Mouse (Mus musculus) gastrocnemius, adult 2 months (tissue): ENCODE results near the gene Lipt2. TPM values are rescaled to one million over a fixed set of nuclear protein-coding genes. Genes with fewer than 3 reads are reported as not detected.
A peak's percentile ranks its signal among the peaks of the same experiment; 100 is the strongest.

Source experiments
- DNase-seq: peaks from one replicate; pipeline ENCODE4 v3.0.0; 2022
- H3K27ac ChIP-seq: fragments of 200-600 bp; 2 replicates; pipeline ENCODE4 v1.8.1; 2022; ENCODE audit warnings: mild to moderate bottlenecking
- H3K4me3 ChIP-seq: fragments of 200-600 bp; 2 replicates; pipeline ENCODE4 v1.8.1; 2022; ENCODE audit warnings: mild to moderate bottlenecking, moderate library complexity
- CTCF ChIP-seq: fragments of 200-600 bp; IDR thresholded peaks from 2 replicates; pipeline ENCODE4 v1.8.1; 2022; ENCODE audit warnings: antibody characterized with exemption, mild to moderate bottlenecking, moderate library complexity
- intact Hi-C: fragments of 180-260 bp; cut with DNase I; formaldehyde crosslinking; loops from one replicate; pipeline ENCODE4 v1.15.1; 2025
- total RNA-seq, 2 experiments: library from RNA; stranded (reverse); gene quantifications; 2 replicates each; pipeline ENCODE4 v1.2.3; 2021

Lipt2 gene
- total RNA-seq, 2 experiments from 2014 or later = 4.7 to 5.3 TPM

DNA sequence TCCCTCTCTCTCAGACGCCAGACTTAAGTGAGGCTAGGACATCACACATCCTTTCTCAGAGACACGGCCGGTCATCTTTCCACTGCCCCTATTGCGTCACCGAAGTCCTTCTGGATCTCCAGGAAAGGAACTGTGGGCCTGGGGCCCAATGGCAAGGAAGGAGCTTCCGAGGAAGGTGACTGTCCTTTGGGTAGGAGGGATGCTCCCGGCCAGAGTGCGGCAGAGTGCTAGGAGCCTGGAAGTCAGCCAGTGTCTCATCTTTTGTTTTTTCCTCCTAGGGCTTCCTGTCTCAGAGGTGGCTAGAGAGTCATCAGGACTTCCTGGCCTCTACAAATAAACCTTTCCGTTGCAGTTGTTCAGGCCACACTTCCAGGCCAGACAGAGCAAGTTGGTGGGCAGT is 22.0 kb upstream of the Lipt2 start:
- no peak for DNase-seq
- TF ChIP-seq CTCF = no peak
- Histone ChIP-seq H3K27ac (no peak overlapping the region), H3K4me3 (no peak overlapping the region)
- intact Hi-C loops = no loop called here

DNA sequence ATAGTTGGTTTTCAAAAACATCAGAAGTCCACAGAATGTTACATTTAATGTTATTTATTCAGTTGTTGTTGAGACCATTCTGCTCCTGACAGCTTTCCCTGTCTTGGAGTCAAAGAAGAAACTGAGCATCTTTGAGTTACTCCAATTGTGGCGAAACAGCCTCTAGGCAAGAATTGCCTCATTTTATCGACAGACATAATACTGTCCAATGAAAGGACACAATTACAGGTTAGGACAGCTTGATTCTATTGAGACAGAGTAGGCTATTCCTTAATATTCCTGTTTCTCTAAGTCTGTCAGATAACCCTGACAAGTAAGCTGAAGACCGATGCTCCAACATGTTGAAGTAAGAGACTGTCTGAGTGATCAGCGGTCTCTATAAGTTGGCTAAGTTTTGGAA is 21.0 kb upstream of the Lipt2 start:
- intact Hi-C loops = no loop called here
- TF ChIP-seq CTCF = no peak

DNA sequence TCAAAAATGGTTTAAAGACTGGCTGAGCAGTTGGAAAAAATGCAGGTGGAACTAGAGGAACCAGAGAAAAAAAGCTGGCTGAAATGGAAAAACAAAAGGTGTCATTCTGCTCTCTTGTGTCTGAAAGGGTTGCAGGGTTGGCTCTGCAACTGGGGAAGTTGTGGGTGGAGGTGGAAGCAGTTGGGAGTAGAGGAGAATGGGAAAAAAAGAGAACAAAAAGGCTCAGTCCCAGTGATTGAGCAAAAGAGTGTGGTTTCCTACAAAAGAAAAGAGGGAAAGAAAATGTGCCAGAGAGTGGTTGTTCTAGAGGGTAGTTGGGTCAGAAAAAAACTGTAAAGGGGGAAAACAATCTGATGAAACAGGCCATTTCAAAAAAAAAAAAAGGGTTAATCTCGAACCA is 18.5 kb upstream of the Lipt2 start:
- no peak for TF ChIP-seq CTCF
- intact Hi-C loops = no loop called here
- Histone ChIP-seq H3K4me3 (no peak overlapping the region), H3K27ac (no peak overlapping the region)
- DNase-seq = no peak

More for the DNA sequence above, 21.0 kb upstream of the Lipt2 start:
- no peak for DNase-seq
- H3K27ac ChIP-seq = no peak overlapping the region
- H3K4me3 ChIP-seq = no peak overlapping the region

DNA sequence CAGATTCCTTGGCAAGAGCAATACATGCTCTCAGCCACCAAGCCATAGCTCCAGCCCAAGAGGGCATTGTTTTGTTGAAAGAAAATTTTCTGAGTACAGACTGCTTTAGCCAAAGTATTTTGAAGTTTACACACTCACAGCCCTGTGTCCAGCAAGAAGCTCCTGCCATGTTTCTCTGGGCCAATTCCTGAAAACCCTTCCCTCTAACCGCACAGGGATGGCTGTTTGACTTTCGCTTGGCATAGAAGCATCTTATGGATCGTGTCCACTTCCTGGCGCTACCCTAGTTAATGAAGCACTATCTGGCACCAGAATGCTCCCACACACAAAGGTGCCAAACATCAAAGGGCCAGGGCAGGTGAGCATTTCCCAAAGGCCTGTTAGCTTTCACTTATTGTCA is 10.5 kb upstream of the Lipt2 start:
- DNase-seq = no peak

DNA sequence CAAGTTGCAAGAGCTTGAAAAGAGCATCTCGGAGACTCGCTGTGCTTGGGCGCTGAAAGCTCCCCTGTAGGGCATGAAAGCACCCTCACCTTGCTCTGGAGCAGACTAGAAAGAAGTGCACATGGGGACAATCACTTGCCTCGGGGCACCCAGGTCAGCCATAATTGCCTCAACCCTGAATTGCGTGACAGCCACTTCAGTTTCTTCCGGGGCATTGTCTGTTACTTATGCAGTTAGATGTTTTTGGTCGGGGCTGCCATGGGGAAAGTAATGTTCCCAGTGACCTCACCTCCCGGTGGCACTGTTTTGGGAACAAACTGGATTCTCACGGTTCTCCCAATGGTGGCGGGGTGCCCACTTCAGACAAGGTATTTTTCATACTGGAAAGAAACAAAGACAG is 9.0 kb upstream of the Lipt2 start:
- TF ChIP-seq CTCF = no peak
- no peak for DNase-seq
- Histone ChIP-seq H3K27ac (no peak overlapping the region), H3K4me3 (no peak overlapping the region)
- intact Hi-C loops = no loop called here

More for the DNA sequence above, 10.5 kb upstream of the Lipt2 start:
- Histone ChIP-seq H3K27ac (no peak overlapping the region), H3K4me3 (no peak overlapping the region)
- TF ChIP-seq CTCF = no peak
- intact Hi-C loops = no loop called here

DNA sequence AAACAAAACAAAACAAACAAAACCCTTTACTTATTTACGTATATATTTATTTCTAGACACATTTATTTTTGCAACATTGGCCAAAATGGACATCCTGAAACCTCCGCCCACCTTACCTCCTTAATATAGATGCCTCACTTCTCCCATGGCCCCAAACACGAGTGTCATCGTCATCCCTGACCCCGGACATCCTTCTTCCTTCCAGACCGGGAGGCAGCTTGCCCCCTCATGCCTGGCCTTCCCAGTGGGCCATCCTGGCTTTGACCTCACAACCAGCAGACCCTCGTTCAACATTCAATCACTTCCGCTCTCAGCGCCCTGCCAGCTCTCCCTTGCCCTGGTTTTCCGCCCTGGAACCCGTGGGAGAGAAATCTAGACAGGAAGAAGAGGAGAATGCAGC is 8.5 kb upstream of the Lipt2 start:
- intact Hi-C loops = no loop called here
- no peak for TF ChIP-seq CTCF
- Histone ChIP-seq H3K4me3 (no peak overlapping the region), H3K27ac (no peak overlapping the region)
- DNase-seq = no peak

DNA sequence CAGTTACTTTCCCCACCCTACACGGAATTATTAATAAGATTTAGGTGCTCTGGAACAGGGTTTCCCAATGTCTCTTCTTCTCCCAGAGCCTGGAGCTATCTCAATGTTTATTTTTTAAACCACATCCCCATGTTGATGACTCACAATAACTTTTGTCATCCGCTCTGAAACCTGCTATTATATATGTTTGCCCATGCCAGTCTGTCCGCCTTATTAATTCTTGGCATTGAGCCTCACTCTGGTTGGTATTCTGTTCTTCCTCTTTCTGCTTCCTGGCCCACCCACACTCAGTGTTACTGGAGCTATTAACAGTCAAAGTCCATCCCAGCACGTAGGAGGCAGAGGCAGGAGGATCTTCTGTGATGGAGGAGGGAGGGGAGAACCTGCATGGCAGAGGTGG is 1.4 kb upstream of the Lipt2 start:
- no peak for DNase-seq
- intact Hi-C loops = loop anchor here (2.0 kb wide), 1 partner anchor 35 kb away; no protein-coding TSS in a partner anchor
- TF ChIP-seq CTCF = no peak
- no peak overlapping the region for H3K27ac ChIP-seq
- H3K4me3 ChIP-seq = no peak overlapping the region

DNA sequence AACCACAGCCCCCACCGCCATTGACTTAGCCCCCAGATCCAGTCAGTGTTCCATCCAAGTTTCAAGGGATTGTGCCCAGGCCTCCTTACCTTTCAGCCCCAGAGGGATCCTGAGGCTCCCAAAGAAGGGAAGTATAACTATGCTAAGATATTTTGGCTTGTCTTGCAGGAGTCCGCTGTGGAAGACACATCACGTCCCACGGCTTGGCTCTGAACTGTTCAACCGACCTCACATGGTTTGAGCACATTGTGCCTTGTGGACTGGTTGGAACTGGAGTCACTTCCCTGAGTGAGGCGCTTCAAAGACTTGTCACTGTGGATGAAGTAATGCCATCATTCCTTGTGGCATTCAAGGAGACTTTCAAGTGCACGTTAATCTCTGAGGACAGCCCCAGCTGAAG is 929 bp downstream of the Lipt2 start:
- H3K4me3 ChIP-seq = peak overlapping the region; percentile 97
- peak overlapping the region; percentile 99 for H3K27ac ChIP-seq
- DNase-seq = no peak
- no peak for TF ChIP-seq CTCF
- intact Hi-C loops = no loop called here

DNA sequence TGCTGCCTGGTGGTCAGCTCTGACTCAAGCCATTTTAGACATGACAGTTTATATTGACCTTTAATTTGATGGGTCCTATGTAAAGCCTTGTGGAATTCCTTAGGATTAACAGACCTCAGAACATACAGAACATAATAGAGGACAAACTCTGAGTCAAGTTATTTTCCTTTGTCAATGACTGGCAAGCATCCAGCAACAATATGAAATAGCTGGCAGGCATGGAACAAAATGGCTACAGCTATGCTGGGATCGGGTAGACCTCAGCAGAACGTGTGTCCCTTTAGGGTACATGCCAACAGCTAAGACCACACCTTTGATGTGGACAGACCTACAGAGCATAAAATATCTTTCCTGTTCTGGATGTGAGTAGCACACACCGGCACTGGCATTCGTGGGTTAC is 4.4 kb downstream of the Lipt2 start:
- no peak overlapping the region for H3K27ac ChIP-seq
- H3K4me3 ChIP-seq = no peak overlapping the region
- DNase-seq = no peak
- intact Hi-C loops = no loop called here
- TF ChIP-seq CTCF = no peak

DNA sequence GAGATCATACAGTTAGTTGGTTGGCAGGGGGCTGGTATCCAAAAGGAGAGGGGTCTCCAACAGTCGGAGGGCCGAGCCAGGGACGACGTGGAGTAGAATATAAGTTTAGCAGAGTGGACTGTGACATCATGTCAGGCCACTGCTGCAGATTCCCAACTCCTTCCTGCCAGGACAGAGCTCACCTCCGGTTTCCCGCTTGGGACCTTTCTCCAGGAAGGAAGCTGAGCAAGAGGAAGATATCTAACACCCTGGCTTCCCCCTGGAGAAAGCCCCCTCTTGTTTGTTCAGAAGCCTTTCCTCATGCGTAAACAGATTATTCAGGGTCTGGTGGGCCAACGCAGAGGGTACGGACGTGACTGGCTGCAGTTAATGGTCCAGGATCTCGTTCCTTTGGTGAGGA is 9.6 kb downstream of the Lipt2 start:
- Histone ChIP-seq H3K27ac (no peak overlapping the region), H3K4me3 (no peak overlapping the region)
- no peak for DNase-seq
- intact Hi-C loops = no loop called here
- no peak for TF ChIP-seq CTCF

DNA sequence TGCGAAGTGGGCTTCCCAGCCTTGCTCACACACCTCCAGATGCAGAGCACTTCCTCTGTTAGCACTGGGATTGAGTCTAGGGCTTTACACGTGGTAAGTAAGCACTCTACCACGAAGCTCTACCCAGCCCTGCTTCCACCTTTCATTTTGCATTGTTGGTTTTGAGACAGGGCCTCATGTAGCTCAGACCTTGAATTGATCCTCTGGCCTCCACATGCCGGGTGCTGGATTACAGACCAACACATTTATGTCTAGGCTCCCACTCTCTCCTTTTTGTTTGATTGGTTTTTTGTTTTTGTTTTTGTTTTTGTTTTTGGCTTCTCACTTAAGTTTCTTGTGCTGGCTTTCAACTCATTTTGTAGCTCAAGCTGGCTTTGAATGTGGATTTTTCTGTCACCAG is 11.7 kb downstream of the Lipt2 start:
- Histone ChIP-seq H3K4me3 (no peak overlapping the region), H3K27ac (no peak overlapping the region)
- intact Hi-C loops = no loop called here
- no peak for TF ChIP-seq CTCF
- no peak for DNase-seq

DNA sequence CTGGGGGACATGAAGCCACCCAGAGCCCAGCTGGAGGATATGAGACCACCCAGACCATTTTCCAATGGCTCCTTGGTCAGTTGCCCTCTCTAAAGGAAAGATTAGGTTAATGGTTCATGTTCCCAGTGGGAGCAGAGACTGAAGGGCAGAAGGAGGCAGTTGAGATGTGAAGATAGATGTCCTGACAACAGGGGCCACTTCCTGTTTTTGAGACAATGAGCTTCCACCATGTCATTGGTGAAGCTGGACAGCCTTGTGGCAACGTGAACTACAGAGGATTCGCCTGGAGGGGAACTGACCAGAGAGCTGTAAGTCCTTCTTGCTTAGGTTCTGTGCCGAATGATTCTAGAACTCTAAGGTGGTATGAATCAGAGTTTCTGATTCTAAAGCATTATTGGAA is 17.2 kb downstream of the Lipt2 start, which contains the start of gene Kcne3:
Kcne3 (plus strand) TSS at position 234 of the 400 bp plus-strand sequence.
- no peak for TF ChIP-seq CTCF
- no peak for DNase-seq
- intact Hi-C loops = no loop called here
- Histone ChIP-seq H3K4me3 (no peak within 1 kb of the TSS), H3K27ac (no peak within 1 kb of the TSS)

DNA sequence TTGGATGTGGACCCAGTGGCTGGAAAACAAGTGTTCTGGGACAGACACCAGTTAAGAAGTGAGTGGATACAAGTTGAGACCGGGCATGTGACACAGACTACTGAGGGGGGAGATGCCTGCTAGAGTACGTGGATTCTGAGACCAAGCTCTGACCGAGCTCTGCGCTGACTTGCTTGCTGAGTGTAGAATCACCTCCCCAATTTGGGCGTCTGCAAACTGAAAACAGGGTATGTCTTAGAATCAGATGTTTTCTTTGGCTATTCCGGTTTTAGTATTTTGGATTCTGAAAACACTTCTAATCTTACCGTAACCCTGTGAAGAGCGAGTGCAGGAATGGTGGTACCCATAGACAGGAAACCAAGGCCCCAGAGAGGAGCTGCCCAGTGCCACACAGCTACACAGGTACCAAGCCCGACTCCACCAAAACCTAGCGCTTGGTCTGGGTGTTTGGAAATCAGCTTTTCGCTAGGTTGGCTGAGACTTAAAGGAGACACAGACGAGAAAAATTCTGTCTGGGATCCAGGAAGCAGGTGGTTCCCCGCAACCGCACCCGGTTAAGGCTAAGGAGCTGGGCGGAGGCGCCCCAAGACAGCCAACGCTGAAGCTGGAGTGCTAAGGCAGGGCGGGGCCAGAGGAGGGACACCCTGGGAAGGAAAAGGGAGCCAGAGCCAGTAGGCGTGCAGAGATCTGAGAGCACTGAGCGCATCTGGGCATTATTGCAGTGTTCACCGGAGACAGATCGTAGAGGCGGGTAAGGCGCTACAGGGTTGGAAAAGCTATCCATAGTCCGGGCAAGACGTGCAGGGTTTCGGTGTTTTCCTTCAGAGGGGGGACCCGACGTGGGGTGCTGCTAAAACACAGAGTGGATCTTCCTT is 19.2 kb downstream of the Lipt2 start:
- DNase-seq = peak; percentile 68
- peak overlapping the region; percentile 73 for H3K4me3 ChIP-seq
- no peak for TF ChIP-seq CTCF
- intact Hi-C loops = no loop called here
- peak overlapping the region; percentile 46; the same call in 1 of the 2 replicates for H3K27ac ChIP-seq

DNA sequence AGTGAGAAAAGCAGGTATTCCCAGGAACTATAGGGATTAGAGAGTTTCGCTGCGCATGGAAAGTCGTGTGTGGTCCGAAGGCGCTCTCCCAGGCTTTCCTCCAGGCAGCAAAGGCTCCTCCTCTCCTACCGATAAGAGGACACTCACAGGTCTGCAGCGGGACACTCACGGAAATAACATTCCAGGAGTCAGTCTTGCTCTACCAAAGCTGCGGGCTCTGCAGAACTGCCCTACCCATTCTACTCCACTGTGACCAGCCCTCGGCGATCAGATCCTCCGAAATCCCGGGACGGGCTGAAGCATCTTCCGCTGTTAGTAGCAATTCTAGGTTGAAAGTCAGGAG is 19.8 kb downstream of the Lipt2 start:
- H3K27ac ChIP-seq = peak overlapping the region; percentile 46
- no peak for TF ChIP-seq CTCF
- no peak for DNase-seq
- H3K4me3 ChIP-seq = peak overlapping the region; percentile 73
- intact Hi-C loops = no loop called here
